8 mouse cellular contexts compared by ENCODE assay signal in the genomic region with DNA sequence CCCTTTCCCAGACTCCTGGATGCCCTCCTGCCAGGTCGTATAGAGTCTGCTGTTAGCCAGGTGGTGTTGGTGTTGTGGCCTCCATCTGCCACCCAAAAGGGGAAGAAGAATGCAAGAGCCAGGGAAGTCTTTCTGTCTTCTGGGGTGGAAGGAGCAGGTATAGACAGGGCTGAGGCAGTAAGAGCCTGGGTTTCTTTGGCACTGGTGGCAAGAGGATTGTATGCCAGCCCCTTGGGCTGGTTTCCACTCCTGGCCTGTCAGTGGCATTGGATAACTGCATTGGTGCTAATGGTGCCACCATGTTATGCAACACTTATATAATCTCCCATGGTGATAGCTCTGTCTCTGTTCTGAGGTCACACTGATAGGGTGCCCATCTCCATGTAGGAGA. TPM values are rescaled to one million over a fixed set of nuclear protein-coding genes. Genes with fewer than 3 reads are reported as not detected.
A peak's percentile ranks its signal among the peaks of the same experiment; 100 is the strongest.
DNase-seq lines count a peak whose midpoint lies in the region; ATAC-seq lines count a peak whose summit lies in the region.

No protein-coding gene starts in this region.

- no peaks in the 10 kb centered on the region for H3K9me3 ChIP-seq in forebrain, embryonic 11.5 days (ENCODE audit: control insufficient read depth, low read length)
- H3K9me3 ChIP-seq in intestine, embryonic 16.5 days (ENCODE audit: control insufficient read depth, low read length), result no peaks in the 10 kb centered on the region
- H3K9me3 ChIP-seq in megakaryocyte, embryonic 14.5 days, result no peaks in the 10 kb centered on the region

- no peak overlapping the region for H3K27ac ChIP-seq in forebrain, embryonic 11.5 days (ENCODE audit: low read depth, low read length)
- no peak overlapping the region for H3K27ac ChIP-seq in intestine, embryonic 16.5 days (ENCODE audit: low read length)

- 20% methylated on average over 1 of the region's 1 CpGs for WGBS in forebrain, embryonic 11.5 days
- 25% methylated on average over 1 of the region's 1 CpGs for WGBS in intestine, embryonic 16.5 days

- no peaks in the 10 kb centered on the region; the same call in 1 of the 2 replicates for H3K27me3 ChIP-seq in forebrain, embryonic 11.5 days (ENCODE audit: control insufficient read depth, insufficient read depth, low read length)
- no peaks in the 10 kb centered on the region for H3K27me3 ChIP-seq in intestine, embryonic 16.5 days (replicated peaks; ENCODE audit: control insufficient read depth, insufficient read depth, low read length)
- H3K27me3 ChIP-seq in megakaryocyte, embryonic 14.5 days (replicated peaks), result peaks cover 17% of the 10 kb centered on the region

- peak overlapping the region; percentile 84 for H3K4me2 ChIP-seq in forebrain, embryonic 11.5 days (ENCODE audit: low read depth, low read length, severe bottlenecking)
- peak overlapping the region; percentile 89 for H3K4me2 ChIP-seq in intestine, embryonic 16.5 days (ENCODE audit: low read depth, low read length)

- H3K36me3 ChIP-seq in forebrain, embryonic 11.5 days (ENCODE audit: control insufficient read depth, insufficient read depth, low read length), result no peaks in the 10 kb centered on the region
- H3K36me3 ChIP-seq in intestine, embryonic 16.5 days (ENCODE audit: control insufficient read depth, insufficient read depth, low read length), result no peaks in the 10 kb centered on the region
- H3K36me3 ChIP-seq in megakaryocyte, embryonic 14.5 days (replicated peaks; ENCODE audit: low read length), result no peaks in the 10 kb centered on the region

- ATAC-seq in forebrain, embryonic 11.5 days (replicated peaks; ENCODE audit: low FRiP score), result no peak
- ATAC-seq in intestine, embryonic 16.5 days, result no peak

- peak overlapping the region; percentile 68 for H3K4me3 ChIP-seq in forebrain, embryonic 11.5 days (ENCODE audit: low read depth, low read length)
- H3K4me3 ChIP-seq in intestine, embryonic 16.5 days (ENCODE audit: low read length), result peak overlapping the region; percentile 74; the same call in 1 of the 2 replicates
- peak overlapping the region; percentile 99 for H3K4me3 ChIP-seq in megakaryocyte, embryonic 14.5 days (replicated peaks)

- H3K4me1 ChIP-seq in forebrain, embryonic 11.5 days (replicated peaks; ENCODE audit: control insufficient read depth, insufficient read depth, low read length), result 0 out of 2 replicates have a peak, but pooled peaks cover 4% of the 10 kb centered on the region
- H3K4me1 ChIP-seq in intestine, embryonic 16.5 days (ENCODE audit: control insufficient read depth, insufficient read depth, low read length), result peaks cover 8% of the 10 kb centered on the region
- H3K4me1 ChIP-seq in megakaryocyte, embryonic 14.5 days, result peaks cover 50% of the 10 kb centered on the region

- peak; percentile 33 for DNase-seq in kidney, adult 18-20 months
- no peak for DNase-seq in kidney, postnatal 4 days
- peak; percentile 39 for DNase-seq in adrenal gland, postnatal 14 days
- no peak for DNase-seq in forebrain, embryonic 11.5 days (ENCODE audit: low spot score)
- no peak for DNase-seq in natural killer cell, adult 2 months (ENCODE audit: low spot score in 2 of 2)
- DNase-seq in ovary, postnatal 36 days (ENCODE audit: low spot score), result no peak

- no peak overlapping the region for H3K9ac ChIP-seq in forebrain, embryonic 11.5 days (ENCODE audit: low read length)
- H3K9ac ChIP-seq in intestine, embryonic 16.5 days (ENCODE audit: low read depth, low read length), result no peak overlapping the region

RNA-seq across cellular contexts. Expression of a gene that starts 38.7 kb away (rescaled TPM):
- 79.3 and 95.3 TPM in 2 replicates for total RNA-seq in adrenal gland, postnatal 14 days (2021)
- polyA plus RNA-seq in forebrain, embryonic 11.5 days (2014; fragmentation: Nextera tagmentation; extraction: Ambion mirVana), result 51.0 and 54.7 TPM in 2 replicates
- polyA plus RNA-seq in intestine, embryonic 16.5 days (2015; fragmentation: Nextera tagmentation; extraction: Ambion mirVana), result 56.2 and 59.3 TPM in 2 replicates
- polyA plus RNA-seq in megakaryocyte, embryonic 14.5 days (2012; ENCODE audit: insufficient read depth, low replicate concordance), result 5.9 and 22.5 TPM in 2 replicates

Comparison
In these comparisons a context has a peak if more than half of its experiments do, and no peak if none do; other contexts are left out.
1. DNase-seq: peak in kidney, adult 18-20 months (single experiment) and adrenal gland, postnatal 14 days (single experiment); none in kidney, postnatal 4 days (0 of 2), forebrain, embryonic 11.5 days (single experiment), natural killer cell, adult 2 months (0 of 2) and ovary, postnatal 36 days (single experiment).
2. Peak in every context shown above with its lines, with median percentiles within 50 percentile points of each other: H3K4me3 ChIP-seq.